Mouse (Mus musculus): ENCODE data around the gene Pin1rt1. TPM values are rescaled to one million over a fixed set of nuclear protein-coding genes. Genes with fewer than 3 reads are reported as not detected.

Pin1rt1 gene
- total and polyA plus RNA-seq, 3 experiments, result not detected

DNA sequence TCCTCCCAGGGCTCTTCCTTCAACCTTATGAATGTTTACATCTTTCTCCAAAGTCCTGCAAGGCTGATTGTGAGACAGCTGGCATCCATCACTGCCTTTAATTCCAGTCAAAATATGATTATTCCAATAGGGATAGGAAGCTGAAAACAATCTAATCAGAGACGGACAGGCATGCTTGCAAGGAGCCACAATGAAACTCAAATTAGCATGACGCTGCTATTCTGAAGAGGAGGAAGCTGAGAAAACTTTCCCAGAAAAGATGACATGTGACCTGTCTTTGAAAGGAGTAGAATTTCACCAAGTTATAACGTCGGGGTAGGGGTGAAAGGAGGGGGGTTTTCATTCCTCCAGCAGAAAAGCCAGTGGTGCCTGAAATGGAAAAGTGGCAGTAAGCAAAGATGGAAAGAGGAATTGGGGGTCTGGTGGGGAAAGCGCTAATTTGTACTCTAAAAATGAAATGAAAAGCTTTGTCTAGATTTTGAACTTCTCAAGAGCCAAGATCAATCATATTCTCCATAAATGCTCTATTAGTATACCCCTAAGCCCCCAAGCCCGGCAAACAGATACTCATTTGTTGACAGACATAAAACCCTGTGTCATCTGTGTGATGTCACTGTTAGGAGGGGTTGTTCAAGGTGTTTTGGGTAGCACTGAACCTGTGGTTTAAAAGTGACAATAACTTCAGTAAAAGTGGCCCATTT is 5.4 kb downstream of the Pin1rt1 start:
- H3K36me3 ChIP-seq (replicated peaks), result no peaks in the 10 kb centered on the region
- no peak overlapping the region for H3K4me3 ChIP-seq (ENCODE audit: low read depth, low read length)
- peak; percentile 55; the same call in 1 of the 2 replicates for ATAC-seq (ENCODE audit: extremely low read depth, insufficient number of reproducible peaks, low FRiP score, poor library complexity, severe bottlenecking)
- peaks cover 2% of the 10 kb centered on the region; the same call in 1 of the 2 replicates for H3K27me3 ChIP-seq (ENCODE audit: insufficient read depth, low read length)
- no peaks in the 10 kb centered on the region for H3K9me3 ChIP-seq (replicated peaks)
- no peak for DNase-seq (ENCODE audit: low spot score)
- peaks cover 12% of the 10 kb centered on the region for H3K4me1 ChIP-seq (ENCODE audit: insufficient read depth, low read depth, low read length)
- TF ChIP-seq GATA1 (IDR thresholded peaks at IDR 0.05; ENCODE audit: borderline replicate concordance, low read length) (no peak), POLR2AphosphoS5 (IDR thresholded peaks at IDR 0.05; ENCODE audit: insufficient replicate concordance, low read depth, low read length) (no peak), CTCF (IDR thresholded peaks at IDR 0.05; ENCODE audit: low read depth, low read length) (no peak), TAL1 (conservative IDR thresholded peaks at IDR 0.05; ENCODE audit: low read depth, low read length) (no peak), GATA2 (IDR thresholded peaks at IDR 0.05; ENCODE audit: borderline replicate concordance, low read depth, low read length) (no peak)

DNA sequence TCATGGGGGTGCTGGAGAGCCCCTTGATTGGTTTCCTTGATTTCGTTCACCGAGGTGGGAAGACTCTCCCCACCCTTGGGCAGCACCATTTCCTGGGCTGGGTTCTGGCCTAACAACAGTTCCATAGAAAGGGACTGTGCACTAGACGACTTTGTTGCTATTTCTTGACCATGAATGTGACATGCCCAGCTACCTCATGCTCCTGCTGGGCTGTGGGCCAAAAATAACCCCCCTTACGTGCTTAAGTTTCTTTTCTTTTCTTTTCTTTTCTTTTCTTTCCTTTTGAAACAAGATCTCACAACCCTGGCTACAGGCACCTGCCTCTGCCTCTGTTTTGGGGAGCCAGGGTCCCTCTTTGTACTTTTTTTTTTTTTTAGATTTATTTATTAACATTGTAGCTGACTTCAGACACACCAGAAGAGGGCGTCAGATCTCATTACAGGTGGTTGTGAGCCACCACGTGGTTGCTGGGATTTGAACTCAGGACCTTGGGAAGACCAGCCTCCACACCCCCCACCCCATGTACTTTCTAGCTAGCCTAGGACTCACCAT is 6.3 kb downstream of the Pin1rt1 start:
- Histone ChIP-seq H3K4me1 (ENCODE audit: insufficient read depth, low read depth, low read length) (peaks cover 12% of the 10 kb centered on the region), H3K9me3 (replicated peaks) (no peaks in the 10 kb centered on the region), H3K36me3 (replicated peaks) (no peaks in the 10 kb centered on the region), H3K27me3 (ENCODE audit: insufficient read depth, low read length) (peaks cover 2% of the 10 kb centered on the region), H3K4me3 (ENCODE audit: low read depth, low read length) (no peak overlapping the region)
- no peak for ATAC-seq (ENCODE audit: extremely low read depth, insufficient number of reproducible peaks, low FRiP score, poor library complexity, severe bottlenecking)
- TF ChIP-seq GATA1 (IDR thresholded peaks at IDR 0.05; ENCODE audit: borderline replicate concordance, low read length), result no peak
- TF ChIP-seq POLR2AphosphoS5 (IDR thresholded peaks at IDR 0.05; ENCODE audit: insufficient replicate concordance, low read depth, low read length), result no peak
- no peak for TF ChIP-seq TAL1 (conservative IDR thresholded peaks at IDR 0.05; ENCODE audit: low read depth, low read length)
- no peak for TF ChIP-seq CTCF (IDR thresholded peaks at IDR 0.05; ENCODE audit: low read depth, low read length)
- no peak for TF ChIP-seq GATA2 (IDR thresholded peaks at IDR 0.05; ENCODE audit: borderline replicate concordance, low read depth, low read length)
- no peak for DNase-seq (ENCODE audit: low spot score)

DNA sequence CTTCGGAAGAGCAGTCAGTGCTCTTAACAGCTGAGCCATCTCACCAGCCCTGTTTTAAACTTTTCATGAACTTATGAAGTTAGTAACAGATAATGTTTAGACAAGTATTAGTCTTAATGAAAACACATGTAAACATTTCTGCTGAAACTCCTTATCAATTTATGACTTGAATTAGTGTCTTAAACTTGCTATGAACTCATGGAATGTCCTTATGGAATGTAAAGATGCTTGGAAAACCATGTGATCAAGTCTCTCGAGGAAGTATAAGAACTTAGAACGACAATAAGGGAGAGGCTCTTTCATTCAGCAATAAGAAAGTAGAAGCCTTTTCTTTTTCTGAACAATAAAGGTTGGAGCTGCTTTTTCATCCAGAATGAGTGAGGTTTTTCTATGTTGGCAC is 11.8 kb downstream of the Pin1rt1 start:
- Histone ChIP-seq H3K4me3 (ENCODE audit: low read depth, low read length) (no peak overlapping the region), H3K4me1 (ENCODE audit: insufficient read depth, low read depth, low read length) (no peaks in the 10 kb centered on the region), H3K36me3 (replicated peaks) (no peaks in the 10 kb centered on the region), H3K27me3 (ENCODE audit: insufficient read depth, low read length) (no peaks in the 10 kb centered on the region; the same call in 1 of the 2 replicates), H3K9me3 (replicated peaks) (no peaks in the 10 kb centered on the region)
- no peak for TF ChIP-seq GATA2 (IDR thresholded peaks at IDR 0.05; ENCODE audit: borderline replicate concordance, low read depth, low read length)
- no peak for DNase-seq (ENCODE audit: low spot score)
- no peak for ATAC-seq (ENCODE audit: extremely low read depth, insufficient number of reproducible peaks, low FRiP score, poor library complexity, severe bottlenecking)

DNA sequence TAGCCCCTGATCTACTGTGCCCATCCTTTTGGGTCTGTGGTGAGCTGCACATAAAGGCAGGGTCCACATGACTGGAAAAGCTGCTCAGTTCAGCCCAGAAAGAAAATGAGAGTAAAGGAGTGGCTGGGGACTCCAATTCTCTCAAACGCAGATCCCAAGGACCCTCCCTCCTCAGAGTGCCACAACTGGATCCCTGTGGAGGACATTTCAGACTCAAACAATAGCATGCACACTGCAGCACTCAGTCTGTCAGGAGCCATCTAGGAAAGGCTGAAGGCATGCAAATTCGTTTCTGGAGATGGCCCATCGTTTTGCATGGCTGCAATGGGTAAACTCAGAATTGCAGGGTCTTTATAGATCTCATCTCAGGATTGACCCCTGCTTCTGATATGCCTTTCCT is 13.0 kb downstream of the Pin1rt1 start:
- H3K36me3 ChIP-seq (replicated peaks), result no peaks in the 10 kb centered on the region
- H3K4me1 ChIP-seq (ENCODE audit: insufficient read depth, low read depth, low read length), result no peaks in the 10 kb centered on the region
- no peak for DNase-seq (ENCODE audit: low spot score)
- no peak for TF ChIP-seq CTCF (IDR thresholded peaks at IDR 0.05; ENCODE audit: low read depth, low read length)
- TF ChIP-seq TAL1 (conservative IDR thresholded peaks at IDR 0.05; ENCODE audit: low read depth, low read length), result no peak
- no peak for TF ChIP-seq GATA1 (IDR thresholded peaks at IDR 0.05; ENCODE audit: borderline replicate concordance, low read length)
- TF ChIP-seq GATA2 (IDR thresholded peaks at IDR 0.05; ENCODE audit: borderline replicate concordance, low read depth, low read length), result no peak
- no peak for TF ChIP-seq POLR2AphosphoS5 (IDR thresholded peaks at IDR 0.05; ENCODE audit: insufficient replicate concordance, low read depth, low read length)
- H3K9me3 ChIP-seq (replicated peaks), result no peaks in the 10 kb centered on the region
- no peaks in the 10 kb centered on the region; the same call in none of the 2 replicates for H3K27me3 ChIP-seq (ENCODE audit: insufficient read depth, low read length)
- ATAC-seq (ENCODE audit: extremely low read depth, insufficient number of reproducible peaks, low FRiP score, poor library complexity, severe bottlenecking), result no peak
- H3K4me3 ChIP-seq (ENCODE audit: low read depth, low read length), result no peak overlapping the region

DNA sequence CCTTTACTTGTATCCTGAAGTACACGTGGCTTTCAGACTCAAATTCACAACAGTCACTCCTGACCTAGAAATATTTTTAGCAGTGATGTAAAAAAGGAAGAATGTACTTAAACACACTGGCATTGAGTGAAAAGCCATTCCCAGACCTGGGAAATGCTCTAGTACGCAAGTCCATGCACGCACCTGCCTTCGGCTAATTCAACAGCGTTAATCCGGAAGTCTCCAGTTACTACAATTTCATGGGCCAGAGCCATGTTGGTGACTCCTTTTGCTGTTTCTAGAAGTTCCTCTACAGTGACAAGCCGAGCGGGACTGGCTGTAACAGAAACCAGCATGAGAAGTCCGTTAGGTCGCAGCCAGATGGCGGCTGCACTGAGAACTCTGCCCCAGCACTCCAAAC is 16.5 kb downstream of the Pin1rt1 start:
- ATAC-seq (ENCODE audit: extremely low read depth, insufficient number of reproducible peaks, low FRiP score, poor library complexity, severe bottlenecking) (no peak), DNase-seq (ENCODE audit: low spot score) (no peak)
- Histone ChIP-seq H3K36me3 (replicated peaks) (no peaks in the 10 kb centered on the region), H3K4me1 (ENCODE audit: insufficient read depth, low read depth, low read length) (no peaks in the 10 kb centered on the region), H3K27me3 (ENCODE audit: insufficient read depth, low read length) (no peaks in the 10 kb centered on the region; the same call in none of the 2 replicates), H3K9me3 (replicated peaks) (no peaks in the 10 kb centered on the region), H3K4me3 (ENCODE audit: low read depth, low read length) (no peak overlapping the region)
- TF ChIP-seq TAL1 (conservative IDR thresholded peaks at IDR 0.05; ENCODE audit: low read depth, low read length) (no peak), GATA1 (IDR thresholded peaks at IDR 0.05; ENCODE audit: borderline replicate concordance, low read length) (no peak), POLR2AphosphoS5 (IDR thresholded peaks at IDR 0.05; ENCODE audit: insufficient replicate concordance, low read depth, low read length) (no peak), CTCF (IDR thresholded peaks at IDR 0.05; ENCODE audit: low read depth, low read length) (no peak), GATA2 (IDR thresholded peaks at IDR 0.05; ENCODE audit: borderline replicate concordance, low read depth, low read length) (no peak)

DNA sequence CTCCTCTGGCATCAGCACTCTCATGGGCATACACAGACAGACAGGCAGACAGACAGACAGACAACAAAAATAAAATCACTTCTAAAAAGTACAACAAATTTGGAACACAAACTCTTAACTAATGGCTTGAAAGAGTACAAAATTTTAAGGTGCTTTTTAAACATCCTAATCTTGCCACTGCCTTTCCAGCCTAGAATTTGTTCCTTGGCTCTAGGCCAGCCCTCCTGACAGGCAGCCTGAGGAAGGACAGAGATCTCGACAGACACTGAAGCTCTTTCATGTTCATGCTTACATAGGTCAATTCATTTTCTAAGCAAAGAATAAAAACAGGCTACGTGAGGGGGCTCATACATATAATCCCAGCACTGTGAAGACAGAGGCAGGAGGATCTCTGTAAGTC is 23.6 kb downstream of the Pin1rt1 start:
- H3K4me1 ChIP-seq (ENCODE audit: insufficient read depth, low read depth, low read length), result no peaks in the 10 kb centered on the region
- H3K27me3 ChIP-seq (ENCODE audit: insufficient read depth, low read length), result 0 out of 2 replicates have a peak, but pooled peaks cover 7% of the 10 kb centered on the region
- no peak for DNase-seq (ENCODE audit: low spot score)
- H3K36me3 ChIP-seq (replicated peaks), result no peaks in the 10 kb centered on the region
- no peak overlapping the region for H3K4me3 ChIP-seq (ENCODE audit: low read depth, low read length)
- no peak for TF ChIP-seq GATA1 (IDR thresholded peaks at IDR 0.05; ENCODE audit: borderline replicate concordance, low read length)
- no peak for TF ChIP-seq TAL1 (conservative IDR thresholded peaks at IDR 0.05; ENCODE audit: low read depth, low read length)
- no peak for TF ChIP-seq GATA2 (IDR thresholded peaks at IDR 0.05; ENCODE audit: borderline replicate concordance, low read depth, low read length)
- no peak for ATAC-seq (ENCODE audit: extremely low read depth, insufficient number of reproducible peaks, low FRiP score, poor library complexity, severe bottlenecking)
- H3K9me3 ChIP-seq (replicated peaks), result no peaks in the 10 kb centered on the region
